Comparison of ENCODE assay signal across 8 mouse cellular contexts in genomic region chr8:57510791-57511315, GRCm38 (mm10). TPM values are rescaled to one million over a fixed set of nuclear protein-coding genes. Genes with fewer than 3 reads are reported as not detected.
DNase-seq lines count a peak whose midpoint lies in the region; ATAC-seq and TF ChIP-seq lines count a peak whose summit lies in the region.

No protein-coding gene starts in this region.

- TF ChIP-seq POLR2A in MEL (IDR thresholded peaks at IDR 0.05; ENCODE audit: control insufficient read depth in 1 of 2, insufficient read depth in 1 of 2, low read depth in 1 of 2, low read length in 2 of 2, poor library complexity in 1 of 2), result no peak

- no peak for TF ChIP-seq CTCF in MEL (IDR thresholded peaks at IDR 0.05 in 2 of 3, conservative IDR thresholded peaks at IDR 0.05 in 1 of 3; ENCODE audit: control insufficient read depth in 1 of 3, insufficient read depth in 1 of 3, low read depth in 2 of 3, low read length in 3 of 3, poor library complexity in 1 of 3, severe bottlenecking in 1 of 3)

- H3K4me3 ChIP-seq in heart, embryonic 11.5 days (ENCODE audit: low read depth, low read length), result peak overlapping the region; percentile 96
- H3K4me3 ChIP-seq in MEL (ENCODE audit: control insufficient read depth in 1 of 2, insufficient read depth in 1 of 2, low read depth in 2 of 2, low read length in 2 of 2), result peak overlapping the region; percentile 58 to 77
- peak overlapping the region; percentile 80 for H3K4me3 ChIP-seq in hindbrain, embryonic 12.5 days
- H3K4me3 ChIP-seq in midbrain, embryonic 10.5 days, result peak overlapping the region; percentile 95

- no peak for TF ChIP-seq EP300 in MEL (IDR thresholded peaks at IDR 0.05; ENCODE audit: low read depth in 1 of 2, low read length in 2 of 2)

- no peaks in the 10 kb centered on the region for H3K27me3 ChIP-seq in heart, embryonic 11.5 days (ENCODE audit: control insufficient read depth, insufficient read depth, low read length)
- H3K27me3 ChIP-seq in MEL (ENCODE audit: control insufficient read depth in 1 of 2, insufficient read depth in 2 of 2, low read length in 2 of 2), result no peaks in the 10 kb centered on the region
- no peaks in the 10 kb centered on the region for H3K27me3 ChIP-seq in hindbrain, embryonic 12.5 days
- no peaks in the 10 kb centered on the region for H3K27me3 ChIP-seq in midbrain, embryonic 10.5 days (ENCODE audit: low read depth, poor library complexity, severe bottlenecking)

- WGBS in heart, embryonic 11.5 days (ENCODE audit: insufficient replicate concordance), result 1% methylated on average over 31 of the region's 31 CpGs
- 2% methylated on average over 31 of the region's 31 CpGs for WGBS in hindbrain, embryonic 12.5 days
- WGBS in midbrain, embryonic 10.5 days, result 2% methylated on average over 31 of the region's 31 CpGs

- peak overlapping the region; percentile 100 for H3K9ac ChIP-seq in heart, embryonic 11.5 days (ENCODE audit: low read depth, low read length)
- H3K9ac ChIP-seq in MEL (ENCODE audit: control insufficient read depth, low read depth, low read length, poor library complexity, severe bottlenecking), result peak overlapping the region; percentile 83
- H3K9ac ChIP-seq in hindbrain, embryonic 12.5 days, result peak overlapping the region; percentile 75

- peaks cover 5% of the 10 kb centered on the region; the same call in 1 of the 2 replicates for H3K36me3 ChIP-seq in heart, embryonic 11.5 days (ENCODE audit: control insufficient read depth, insufficient read depth, low read length)
- peaks cover 18 to 19% of the 10 kb centered on the region in 2 experiments for H3K36me3 ChIP-seq in MEL (ENCODE audit: control insufficient read depth in 1 of 2, insufficient read depth in 2 of 2, low read length in 2 of 2)
- 0 out of 2 replicates have a peak, but pooled peaks cover 3% of the 10 kb centered on the region for H3K36me3 ChIP-seq in hindbrain, embryonic 12.5 days
- H3K36me3 ChIP-seq in midbrain, embryonic 10.5 days, result peaks cover 33% of the 10 kb centered on the region

- no peak for DNase-seq in heart, postnatal 10 days
- DNase-seq in MEL (ENCODE audit: low read depth, low spot score), result no peak
- DNase-seq in midbrain, embryonic 10.5 days (ENCODE audit: low spot score), result no peak
- no peak for DNase-seq in adrenal gland, postnatal 14 days
- no peak for DNase-seq in left cerebral cortex, postnatal 10 days (ENCODE audit: extremely low spot score in 1 of 2, low spot score in 2 of 2)
- no peak for DNase-seq in layer of hippocampus, postnatal 14 days (ENCODE audit: low spot score in 2 of 2)

- H3K4me1 ChIP-seq in heart, embryonic 11.5 days (ENCODE audit: control insufficient read depth, insufficient read depth, low read length), result 0 out of 2 replicates have a peak, but pooled peaks cover 5% of the 10 kb centered on the region
- peaks cover 0 to 2% of the 10 kb centered on the region in 2 experiments; a peak in 1 of 4 replicates for H3K4me1 ChIP-seq in MEL (ENCODE audit: control insufficient read depth in 1 of 2, insufficient read depth in 2 of 2, low read length in 2 of 2)
- H3K4me1 ChIP-seq in hindbrain, embryonic 12.5 days, result peaks cover 9% of the 10 kb centered on the region
- H3K4me1 ChIP-seq in midbrain, embryonic 10.5 days, result peaks cover 23% of the 10 kb centered on the region

- H3K4me2 ChIP-seq in heart, embryonic 11.5 days, result peak overlapping the region; percentile 84
- H3K4me2 ChIP-seq in hindbrain, embryonic 12.5 days (replicated peaks), result peak overlapping the region; percentile 86

- intact Hi-C loops in heart, postnatal 10 days (cut with DNase I), result loop anchor here (1.0 to 5.0 kb wide), 2 partner anchors 24 to 79 kb away; partner anchors contain the start of gene Sap30
- intact Hi-C loops in left cerebral cortex, postnatal 10 days (cut with DNase I), result no loop called here

- no peak for TF ChIP-seq RAD21 in MEL (IDR thresholded peaks at IDR 0.05; ENCODE audit: low read depth, low read length)

- peak; percentile 12 for ATAC-seq in heart, embryonic 11.5 days (replicated peaks; ENCODE audit: insufficient number of reproducible peaks, low FRiP score, low TSS enrichment)
- no peak; the same call in 1 of the 2 replicates for ATAC-seq in hindbrain, embryonic 12.5 days (ENCODE audit: low FRiP score)

- peaks cover 24% of the 10 kb centered on the region for H3K79me2 ChIP-seq in MEL (ENCODE audit: control insufficient read depth, insufficient read depth, low read length, poor library complexity)

- peak overlapping the region; percentile 95 for H3K27ac ChIP-seq in heart, embryonic 11.5 days (ENCODE audit: low read depth, low read length)
- peak overlapping the region; percentile 75 for H3K27ac ChIP-seq in MEL (ENCODE audit: control insufficient read depth, low read depth, low read length)
- H3K27ac ChIP-seq in hindbrain, embryonic 12.5 days, result peak overlapping the region; percentile 100
- peak overlapping the region; percentile 100 for H3K27ac ChIP-seq in midbrain, embryonic 10.5 days (replicated peaks)

- no peaks in the 10 kb centered on the region for H3K9me3 ChIP-seq in heart, embryonic 11.5 days (replicated peaks; ENCODE audit: control insufficient read depth, low read length)
- no peaks in the 10 kb centered on the region for H3K9me3 ChIP-seq in MEL (replicated peaks; ENCODE audit: insufficient read depth, low read length)
- H3K9me3 ChIP-seq in hindbrain, embryonic 12.5 days (replicated peaks), result no peaks in the 10 kb centered on the region
- no peaks in the 10 kb centered on the region for H3K9me3 ChIP-seq in midbrain, embryonic 10.5 days (replicated peaks)

TF ChIP-seq in MEL, 35 proteins besides CTCF, POLR2A, EP300 and RAD21:
- TF ChIP-seq KAT2A (conservative IDR thresholded peaks at IDR 0.05; ENCODE audit: low read depth, low read length), result no peak
- 0 out of 2 replicates have a peak, but pooled peaks have one; percentile 17 for TF ChIP-seq MAZ (IDR thresholded peaks at IDR 0.05; ENCODE audit: low read depth, low read length)
- TF ChIP-seq MYB (IDR thresholded peaks at IDR 0.05; ENCODE audit: low read depth, low read length), result no peak
- TF ChIP-seq CHD1 (IDR thresholded peaks at IDR 0.05; ENCODE audit: low read depth, low read length), result peak; percentile 75; the same call in 1 of the 2 replicates
- TF ChIP-seq MAX (IDR thresholded peaks at IDR 0.05; ENCODE audit: low read length), result no peak
- TF ChIP-seq RCOR1 (IDR thresholded peaks at IDR 0.05; ENCODE audit: low read depth, low read length), result no peak
- no peak for TF ChIP-seq GABPA (IDR thresholded peaks at IDR 0.05; ENCODE audit: low read depth, low read length)
TF ChIP-seq in MEL: peak in this region for 2.

RNA-seq across cellular contexts. Expression of gene Hmgb2, which starts 0.9 kb away (rescaled TPM):
- 288 and 289 TPM in 2 replicates for polyA plus RNA-seq in heart, embryonic 11.5 days (2014; fragmentation: Nextera tagmentation; extraction: Ambion mirVana)
- total RNA-seq in heart, postnatal 10 days (2021), result 10 to 100 TPM; 66.0 to 67.2 TPM
- 126 and 160 TPM in 2 replicates for total RNA-seq in MEL (2012; rRNA removed)
- polyA plus RNA-seq in MEL (2012; ENCODE audit: insufficient read depth in 1 of 2, insufficient read length in 2 of 2, low read depth in 1 of 2, low replicate concordance in 2 of 2, missing spikeins in 1 of 2), result 100 to 1,000 TPM; 220 to 399 TPM
- 331 and 384 TPM in 2 replicates for polyA plus RNA-seq in hindbrain, embryonic 12.5 days (2016; fragmentation: Nextera tagmentation; extraction: Ambion mirVana)
- 599 and 633 TPM in 2 replicates for polyA plus RNA-seq in midbrain, embryonic 10.5 days (2016; fragmentation: Nextera tagmentation; extraction: Ambion mirVana)
- total RNA-seq in adrenal gland, postnatal 14 days (2021), result 56.5 and 57.5 TPM in 2 replicates
- total RNA-seq in left cerebral cortex, postnatal 10 days (2021), result 10 to 100 TPM; 13.1 to 15.5 TPM
- 10 to 100 TPM; 13.8 to 15.5 TPM for total RNA-seq in layer of hippocampus, postnatal 14 days (2021)

RNA-seq across cellular contexts. Expression of gene Sap30, which starts 23.2 kb away (rescaled TPM):
- polyA plus RNA-seq in heart, embryonic 11.5 days (2014; fragmentation: Nextera tagmentation; extraction: Ambion mirVana), result 48.6 and 50.4 TPM in 2 replicates
- 10 to 100 TPM; 17.8 to 21.1 TPM for total RNA-seq in heart, postnatal 10 days (2021)
- total RNA-seq in MEL (2012; rRNA removed), result 34.2 and 45.6 TPM in 2 replicates
- 10 to 100 TPM in 1 of 2 experiments, not detected in 1; 64.0 TPM for polyA plus RNA-seq in MEL (2012; ENCODE audit: insufficient read depth in 1 of 2, insufficient read length in 2 of 2, low read depth in 1 of 2, low replicate concordance in 2 of 2, missing spikeins in 1 of 2)
- polyA plus RNA-seq in hindbrain, embryonic 12.5 days (2016; fragmentation: Nextera tagmentation; extraction: Ambion mirVana), result 89.9 and 90.4 TPM in 2 replicates
- 78.9 and 86.9 TPM in 2 replicates for polyA plus RNA-seq in midbrain, embryonic 10.5 days (2016; fragmentation: Nextera tagmentation; extraction: Ambion mirVana)
- 11.6 and 12.0 TPM in 2 replicates for total RNA-seq in adrenal gland, postnatal 14 days (2021)
- 1 to 10 TPM; 5.7 to 7.2 TPM for total RNA-seq in left cerebral cortex, postnatal 10 days (2021)
- total RNA-seq in layer of hippocampus, postnatal 14 days (2021), result 10 to 100 TPM in 1 of 2 experiments, 1 to 10 TPM in 1; 9.0 to 13.7 TPM

RNA-seq across cellular contexts. Expression of gene Scrg1, which starts 55.1 kb away (rescaled TPM):
- 0.68 and 0.72 TPM in 2 replicates for polyA plus RNA-seq in heart, embryonic 11.5 days (2014; fragmentation: Nextera tagmentation; extraction: Ambion mirVana)
- not detected for total RNA-seq in heart, postnatal 10 days (2021)
- total RNA-seq in MEL (2012; rRNA removed), result not detected in 2 replicates
- polyA plus RNA-seq in MEL (2012; ENCODE audit: insufficient read depth in 1 of 2, insufficient read length in 2 of 2, low read depth in 1 of 2, low replicate concordance in 2 of 2, missing spikeins in 1 of 2), result not detected
- polyA plus RNA-seq in hindbrain, embryonic 12.5 days (2016; fragmentation: Nextera tagmentation; extraction: Ambion mirVana), result 1.5 and 1.6 TPM in 2 replicates
- polyA plus RNA-seq in midbrain, embryonic 10.5 days (2016; fragmentation: Nextera tagmentation; extraction: Ambion mirVana), result 0.35 TPM in 1 of 2 replicates, not detected in the other
- total RNA-seq in adrenal gland, postnatal 14 days (2021), result 0.52 and 0.94 TPM in 2 replicates
- total RNA-seq in left cerebral cortex, postnatal 10 days (2021), result 10 to 100 TPM; 35.3 to 52.0 TPM
- 10 to 100 TPM; 90.2 to 98.9 TPM for total RNA-seq in layer of hippocampus, postnatal 14 days (2021)

Comparison
In these comparisons a context has a peak if more than half of its experiments do, and no peak if none do; other contexts are left out.
1. RNA of gene Scrg1, which starts 55.1 kb away (total RNA-seq): 90.2 to 98.9 TPM in layer of hippocampus, postnatal 14 days and 35.3 to 52.0 TPM in left cerebral cortex, postnatal 10 days; 0.52 to 0.94 TPM in adrenal gland, postnatal 14 days, not detected in heart, postnatal 10 days and not detected in MEL; every median in the first group is over 10 times any median in the second.
2. Peak in every context shown above with its lines, with median percentiles within 50 percentile points of each other: H3K27ac ChIP-seq, H3K4me3 ChIP-seq and H3K9ac ChIP-seq.